Mouse (Mus musculus) olfactory bulb, adult 2 months (tissue): ENCODE results near the gene Dok5.

Experiments used
- CTCF ChIP-seq: fragments of 200-500 bp; IDR thresholded peaks from 2 replicates; pipeline ENCODE4 v1.5.1; 2012; ENCODE audit warnings: low read depth, mild to moderate bottlenecking, low read length, moderate library complexity; ENCODE audit not compliant: insufficient read depth
- POLR2A ChIP-seq: fragments of 200-500 bp; IDR thresholded peaks from 2 replicates; pipeline ENCODE4 v1.6.1; 2012; ENCODE audit warnings: mild to moderate bottlenecking, low read depth, low read length, moderate library complexity; ENCODE audit not compliant: insufficient read depth

DNA sequence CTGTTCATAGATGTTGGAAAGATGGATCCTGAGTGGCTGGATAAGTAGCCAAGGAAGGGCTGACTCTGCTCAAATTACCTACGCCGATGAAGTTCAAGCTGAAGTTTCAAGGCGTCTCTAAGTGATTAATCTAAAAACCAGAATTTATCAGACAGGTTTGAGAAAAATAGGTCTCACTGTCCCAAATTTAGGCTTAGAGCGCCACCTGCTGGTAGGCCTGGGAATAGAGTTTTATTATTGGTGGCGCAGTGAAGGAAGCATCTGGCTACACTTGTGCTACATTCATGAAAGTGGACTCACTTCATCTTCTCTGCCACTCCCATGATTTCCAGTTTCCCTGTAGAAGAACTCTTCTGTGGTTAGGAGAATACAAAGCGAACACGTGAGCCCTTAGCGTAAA is 141.8 kb downstream of the Dok5 start:
- no peak for TF ChIP-seq POLR2A
- TF ChIP-seq CTCF = no peak
